Mouse (Mus musculus): ENCODE measurements around the gene Zmym4.

The Zmym4 gene

DNA sequence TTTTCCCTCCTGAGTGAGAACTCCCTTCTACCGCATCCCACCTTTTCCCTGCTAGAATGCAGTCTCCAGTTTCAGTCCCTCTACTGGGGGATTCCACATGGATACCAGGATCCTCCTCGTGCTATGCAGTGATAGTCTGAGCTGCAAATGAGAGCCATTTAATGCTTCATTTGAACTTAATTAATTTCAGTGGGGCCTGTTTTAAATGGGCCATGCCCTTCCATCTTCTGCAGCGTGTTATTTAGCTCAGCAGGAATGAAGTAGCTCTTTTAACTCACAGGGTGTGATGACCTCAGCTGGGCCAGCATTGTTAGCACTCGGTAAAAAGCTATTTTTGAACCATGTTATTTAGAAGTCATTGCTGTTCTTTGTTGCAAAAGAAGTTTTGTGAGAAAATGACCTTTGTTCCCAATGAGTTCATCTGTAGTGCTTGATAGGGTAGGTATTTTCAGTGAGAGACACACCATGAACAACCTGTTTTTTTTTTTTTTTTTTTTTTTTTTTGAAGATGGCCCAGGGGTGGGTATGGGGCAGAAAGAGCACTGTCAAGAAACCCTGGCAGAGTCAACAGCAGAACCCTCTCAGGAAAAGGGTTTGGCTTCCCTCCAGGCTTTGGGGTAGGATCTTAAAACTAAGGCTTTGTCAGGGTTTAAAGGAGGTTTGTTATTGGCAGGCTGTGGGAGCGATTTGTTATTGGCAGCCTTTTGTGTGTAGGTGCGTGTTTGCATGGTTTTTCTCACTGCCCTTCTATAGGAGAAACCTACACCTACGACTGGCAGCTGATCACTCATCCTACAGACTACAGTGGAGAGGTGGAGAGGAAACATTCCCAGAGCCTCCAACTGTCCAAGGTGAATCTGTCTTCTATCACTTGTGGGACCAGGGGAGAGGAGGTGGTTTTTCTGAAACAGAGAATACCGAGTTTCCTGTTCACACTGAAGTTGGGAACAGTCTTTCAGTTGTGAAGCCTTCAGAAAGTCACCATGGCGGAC lies 144.7 kb downstream of the Zmym4 start:
- no peak for DNase-seq (ENCODE audit: low read depth)

GRCm38 (mm10) chr4:126814854-126815253 lies 153.1 kb downstream of the Zmym4 start:
- no peak for DNase-seq (ENCODE audit: low read depth)

DNA sequence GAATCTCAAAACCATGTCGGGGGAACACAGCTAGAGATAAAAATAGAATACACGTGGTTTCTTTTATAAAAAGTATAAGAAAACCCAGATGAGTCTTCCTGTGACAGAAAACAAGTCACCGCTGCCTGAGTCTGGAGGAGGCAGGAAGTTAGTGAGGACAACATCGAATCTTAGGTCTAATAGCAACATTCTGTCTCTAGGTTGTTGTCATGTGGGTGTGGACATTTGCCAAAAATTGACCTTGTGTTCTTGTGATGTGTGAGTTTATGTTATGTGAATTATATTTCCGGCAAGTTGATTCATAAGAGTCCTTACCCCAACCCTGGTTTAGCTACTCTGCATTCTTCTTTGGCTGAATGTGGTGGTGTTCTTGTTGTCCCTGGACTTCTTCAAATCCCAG lies 154.7 kb downstream of the Zmym4 start:
- DNase-seq (ENCODE audit: low read depth) = no peak
